Mouse (Mus musculus) T-helper 17 cell (primary cell): Measurements from ENCODE around the gene Ndufa1.
"Not testable (repeated sequence)": the region's sequence is repeated elsewhere in the genome, so short reads cannot be mapped to it uniquely, and the experiment has no call there.

ENCODE experiments used
- in situ Hi-C, 2 experiments: fragments of 300-600 bp; cut with MboI, MseI; formaldehyde crosslinking; loops; 1 replicate in 1 of 2; 2 replicates in 1 of 2; pipeline ENCODE4 v1.15.1; 2025; ENCODE audit warnings: high pct_unique_total_duplicates in 2 of 2

The Ndufa1 gene

GRCm38 (mm10) chrX:37191105-37191743 is at the start of gene Ndufa1, which contains the start of gene Rnf113a1:
Ndufa1 (minus strand) TSS chrX:37191163.
Rnf113a1 (plus strand) TSS chrX:37191245.
- in situ Hi-C loops: no loop called here

GRCm38 (mm10) chrX:37222158-37222557 is 31.2 kb upstream of the Ndufa1 start, which contains the start of gene Rhox1:
Rhox1 (minus strand) TSS chrX:37222258.
- in situ Hi-C loops: loop anchor here in 1 of 2 experiments (10.0 kb wide), 2 partner anchors 53 to 183 kb away; no protein-coding TSS in a partner anchor

GRCm38 (mm10) chrX:37210941-37211340 is 20.0 kb upstream of the Ndufa1 start, which contains the start of gene Gm9:
Gm9 (minus strand) TSS chrX:37211041.
- in situ Hi-C loops: no loop called here

GRCm38 (mm10) chrX:37198676-37199075 is 7.7 kb upstream of the Ndufa1 start:
- in situ Hi-C loops: no loop called here

- in situ Hi-C loops: no loop called here
These were observed 899 bp upstream of the Ndufa1 start for GRCm38 (mm10) chrX:37191744-37192379.

GRCm38 (mm10) chrX:37190755-37191104 is 233 bp downstream of the Ndufa1 start:
- in situ Hi-C loops: no loop called here

DNA sequence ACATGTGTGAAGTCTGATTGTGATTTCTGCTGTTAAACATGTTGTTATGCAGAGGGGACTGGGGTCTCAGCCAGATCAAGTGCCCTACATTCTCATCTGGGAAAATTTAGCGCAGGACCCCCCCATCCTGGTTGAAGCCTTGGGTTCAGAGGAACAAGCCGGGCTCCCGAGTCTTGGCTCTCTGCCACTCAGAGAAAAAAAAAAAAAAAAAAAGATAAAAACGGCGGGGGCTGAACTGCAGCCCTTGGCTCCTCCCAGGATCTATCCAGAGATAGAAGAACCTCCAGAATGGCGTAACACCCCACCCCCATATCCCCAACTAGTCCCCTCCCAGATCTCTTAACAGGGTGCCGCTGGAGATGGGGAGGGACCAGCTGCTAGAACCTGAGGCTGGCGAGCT is 6.6 kb downstream of the Ndufa1 start:
- in situ Hi-C loops: not testable (repeated sequence)

DNA sequence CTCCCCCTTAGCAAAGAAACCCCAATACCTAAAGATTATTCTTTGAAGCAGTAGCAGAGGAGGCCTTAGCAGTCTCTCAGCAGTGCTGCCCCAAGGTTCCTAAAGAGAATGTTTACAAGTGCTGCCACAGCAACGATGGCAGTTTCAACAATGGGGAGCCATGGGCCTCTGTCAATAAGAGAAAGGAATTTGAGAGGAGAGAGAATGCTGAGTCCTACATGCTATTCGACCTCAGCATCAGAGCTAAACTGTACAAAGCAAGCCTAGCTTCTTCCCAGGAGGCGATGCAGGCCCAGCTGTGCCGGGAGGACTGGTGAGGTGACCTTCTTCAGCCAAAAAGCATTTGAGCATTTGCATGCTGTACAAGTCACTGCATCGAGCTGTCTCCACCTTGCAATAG is 22.2 kb downstream of the Ndufa1 start, which contains the start of gene Akap14:
Gene Akap14, minus strand, starts transcription at position 101 of the 400 bp plus-strand sequence.
- in situ Hi-C loops: no loop called here

GRCm38 (mm10) chrX:37167085-37167484 is 23.9 kb downstream of the Ndufa1 start:
- in situ Hi-C loops: no loop called here

DNA sequence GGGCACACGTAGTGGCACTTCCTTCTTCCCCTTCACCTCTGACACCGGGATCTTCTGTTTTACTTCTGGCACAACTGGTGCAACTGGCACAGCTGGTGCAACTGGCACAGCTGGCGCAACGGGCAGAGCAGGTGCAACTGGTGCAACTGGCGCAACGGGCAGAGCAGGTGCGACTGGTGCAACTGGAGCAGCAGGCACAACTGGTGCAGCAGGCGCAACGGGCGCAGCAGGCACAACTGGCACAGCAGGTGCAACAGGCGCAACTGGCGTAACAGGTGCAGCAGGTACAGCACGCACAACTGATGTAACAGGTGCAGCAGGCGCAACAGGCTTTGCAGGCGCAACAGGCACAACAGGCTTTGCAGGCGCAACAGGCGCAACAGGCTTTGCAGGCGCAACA is 27.8 kb downstream of the Ndufa1 start:
- in situ Hi-C loops: no loop called here

DNA sequence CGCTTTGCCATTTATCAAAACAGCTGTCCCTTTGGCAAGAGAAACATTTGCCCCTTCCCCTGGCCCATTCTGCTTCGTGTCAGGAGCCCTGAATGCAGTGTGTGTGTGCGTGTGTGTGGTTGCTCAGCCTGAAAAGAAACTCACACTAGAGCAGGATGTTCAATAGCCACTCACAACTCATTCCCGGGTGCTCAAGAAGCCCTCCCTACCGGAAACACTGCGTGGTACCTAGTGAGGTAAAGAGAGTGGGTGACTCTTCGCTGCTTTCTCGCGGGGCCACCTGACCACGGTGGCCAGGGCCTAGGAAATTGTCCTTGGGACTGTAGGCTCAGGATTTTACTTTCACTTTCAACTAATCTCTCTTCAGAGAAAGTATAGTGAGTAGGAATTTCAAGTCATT is 29.8 kb downstream of the Ndufa1 start:
- in situ Hi-C loops: no loop called here

- in situ Hi-C loops: no loop called here
These were observed 33.1 kb downstream of the Ndufa1 start for GRCm38 (mm10) chrX:37157839-37158238.

DNA sequence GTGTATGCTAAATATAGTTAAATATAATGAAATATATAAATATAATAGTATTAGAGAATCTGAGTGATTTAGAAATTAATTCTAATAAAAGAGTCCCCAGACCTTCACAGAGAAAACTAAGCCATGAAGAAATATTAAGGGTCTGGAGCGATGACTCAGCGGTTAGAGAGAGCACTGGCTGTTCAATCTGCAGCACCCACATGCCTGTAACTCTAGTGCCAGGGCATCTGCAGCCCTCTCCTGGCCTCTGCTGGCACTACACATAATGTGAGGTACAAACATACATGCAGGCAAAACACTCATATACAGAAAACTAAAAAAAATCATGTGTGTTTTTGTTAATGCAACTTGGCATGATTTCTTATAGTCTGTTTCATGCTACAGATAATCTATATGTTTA is 46.0 kb downstream of the Ndufa1 start:
- in situ Hi-C loops: no loop called here

DNA sequence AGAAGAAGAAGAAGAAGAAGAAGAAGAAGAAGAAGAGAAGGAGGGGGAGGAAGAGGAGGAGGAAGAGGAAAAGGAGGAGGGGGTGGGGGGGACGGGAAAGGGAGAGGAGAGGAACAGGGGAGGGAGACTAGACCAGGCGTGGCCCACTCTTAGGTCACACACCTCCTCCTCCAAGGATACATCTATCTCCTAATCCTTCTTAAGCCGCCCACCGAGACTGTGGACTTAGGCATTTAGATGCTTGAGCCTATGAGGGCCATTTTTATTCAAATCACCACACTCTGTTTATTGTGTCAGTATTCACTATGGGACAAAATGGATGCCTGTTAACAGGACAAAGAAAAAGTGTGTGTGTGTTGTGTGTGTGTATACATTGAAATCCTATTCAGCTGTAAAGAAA is 46.5 kb downstream of the Ndufa1 start:
- in situ Hi-C loops: not testable (repeated sequence)

DNA sequence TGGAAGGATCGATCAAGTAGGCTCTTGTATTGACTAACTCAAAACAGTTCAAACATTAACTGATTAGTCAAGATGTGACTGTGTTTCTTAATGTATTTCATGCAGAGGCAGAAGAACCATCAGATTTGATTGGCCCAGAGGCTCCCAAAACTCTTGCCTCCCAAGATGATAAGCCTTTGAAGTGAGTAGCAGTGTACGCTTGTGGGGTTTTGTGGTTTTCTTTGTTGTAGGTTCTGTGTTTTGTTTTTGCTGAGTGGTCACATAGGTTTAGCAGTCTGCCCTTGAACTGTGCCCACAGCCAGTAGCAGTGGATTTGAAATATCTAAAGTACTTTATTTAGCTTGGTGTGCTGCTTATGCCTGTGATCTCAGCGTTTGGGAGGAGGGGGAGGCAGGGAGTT is 49.2 kb downstream of the Ndufa1 start:
- in situ Hi-C loops: no loop called here
